Mouse (Mus musculus): Measurements from ENCODE around the gene Col5a2.

GRCm38 (mm10) chr1:45358020-45358419 lies 145.1 kb downstream of the Col5a2 start:
- TF ChIP-seq EP300 (IDR thresholded peaks at IDR 0.05; ENCODE audit: low read depth) (no peak), CTCF (IDR thresholded peaks at IDR 0.05; ENCODE audit: low read depth) (no peak)

Data from heart, postnatal 0 days (tissue).